Mouse (Mus musculus) T-helper 1 cell (primary cell): ENCODE measurements at regions not wholly inside any gene's neighbourhood (a gene's known extent, or its start where the extent isn't known, plus 50 kb on each side); places are given as distances from the start of the nearest gene placed in this dataset.

Source experiments
- in situ Hi-C: fragments of 300-600 bp; cut with MboI, MseI; formaldehyde crosslinking; loops from one replicate; pipeline ENCODE4 v1.15.1; 2025; ENCODE audit warnings: high pct_unique_total_duplicates

- in situ Hi-C loops: no loop called here
Observed at GRCm38 (mm10) chr3:21860915-21861635, 215.4 kb upstream of the Tbl1xr1 start.

GRCm38 (mm10) chr3:21861636-21861970 lies 214.8 kb upstream of the Tbl1xr1 start:
- in situ Hi-C loops: no loop called here

DNA sequence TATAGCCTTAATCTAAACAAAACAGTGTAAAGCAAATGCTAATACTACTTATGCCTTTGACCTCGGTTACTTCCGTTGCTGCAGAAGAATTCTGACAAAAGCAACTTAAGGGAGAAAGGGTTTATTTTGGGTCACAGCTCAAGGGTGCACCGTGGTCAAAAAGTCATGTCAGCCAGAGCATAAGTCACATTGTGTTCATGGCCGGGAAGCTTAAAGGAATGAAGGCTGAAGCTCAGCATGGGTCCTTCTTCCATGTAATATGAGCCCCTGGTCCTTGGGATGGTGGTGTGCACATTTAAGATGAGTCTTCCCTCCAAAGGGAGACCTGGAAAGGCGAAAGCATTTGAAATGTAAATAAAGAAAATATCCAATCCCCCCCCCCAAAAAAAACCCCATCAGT lies 212.1 kb upstream of the Tbl1xr1 start:
- in situ Hi-C loops: no loop called here

DNA sequence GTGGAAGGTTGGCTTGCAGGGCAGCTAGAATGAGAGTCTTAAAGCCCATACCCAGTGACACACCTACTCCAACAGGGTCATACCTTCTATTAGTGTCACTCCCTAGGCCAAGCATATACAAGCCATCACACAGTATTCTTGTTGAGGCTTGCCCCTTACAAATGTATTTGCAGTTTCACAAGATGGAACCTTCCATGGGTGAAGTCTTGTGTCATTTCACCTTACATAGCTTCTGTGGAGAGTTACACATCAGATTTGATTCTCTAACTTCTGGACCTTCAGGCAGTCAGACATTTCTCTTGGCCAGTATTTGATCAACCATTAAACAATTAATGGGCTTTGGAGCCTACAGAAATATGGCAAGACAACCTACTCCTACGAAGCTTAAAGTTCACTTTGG lies 210.6 kb upstream of the Tbl1xr1 start:
- in situ Hi-C loops: no loop called here

DNA sequence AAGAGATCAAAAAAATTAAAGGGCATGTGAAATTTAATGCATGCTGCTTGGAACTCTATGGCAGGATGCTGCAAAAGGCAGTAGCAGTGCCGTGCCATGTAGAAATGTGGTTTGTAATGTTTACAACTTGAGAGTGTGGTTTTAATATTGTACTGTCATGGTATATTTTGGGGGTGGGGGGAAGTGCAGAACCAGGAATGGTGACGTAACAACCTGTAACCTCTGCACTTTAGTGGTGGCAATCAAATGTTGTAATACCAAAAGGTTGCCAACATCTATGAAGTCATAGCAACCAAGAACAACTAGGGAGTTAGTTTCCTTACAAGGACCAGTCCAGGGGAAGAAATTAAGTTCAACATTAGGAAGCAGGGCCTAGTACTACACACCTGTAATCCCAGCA lies 198.1 kb upstream of the Tbl1xr1 start:
- in situ Hi-C loops: loop anchor here (10.0 kb wide), 1 partner anchor 374 kb away; no protein-coding TSS in a partner anchor

DNA sequence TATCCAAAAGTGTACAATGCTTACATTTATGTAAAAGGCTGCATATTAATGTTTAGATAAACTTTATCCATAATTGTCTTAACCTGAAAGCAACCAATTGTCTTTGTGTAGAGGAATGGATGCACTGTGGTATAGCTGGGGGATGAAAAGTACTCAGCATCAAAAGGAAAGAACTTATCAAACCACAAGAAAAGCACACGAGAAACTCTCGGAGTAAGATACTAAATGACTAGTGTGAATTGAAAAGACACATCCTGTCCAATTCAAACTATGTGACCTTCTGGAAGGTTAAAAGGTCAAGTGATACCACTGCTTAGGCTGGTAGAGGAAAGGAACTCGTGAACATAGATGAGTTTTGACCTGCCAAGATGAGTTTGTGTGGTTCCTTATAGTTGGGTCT lies 192.2 kb upstream of the Tbl1xr1 start:
- in situ Hi-C loops: no loop called here

- in situ Hi-C loops: no loop called here
Observed at GRCm38 (mm10) chr3:21888710-21889109, 187.7 kb upstream of the Tbl1xr1 start.

DNA sequence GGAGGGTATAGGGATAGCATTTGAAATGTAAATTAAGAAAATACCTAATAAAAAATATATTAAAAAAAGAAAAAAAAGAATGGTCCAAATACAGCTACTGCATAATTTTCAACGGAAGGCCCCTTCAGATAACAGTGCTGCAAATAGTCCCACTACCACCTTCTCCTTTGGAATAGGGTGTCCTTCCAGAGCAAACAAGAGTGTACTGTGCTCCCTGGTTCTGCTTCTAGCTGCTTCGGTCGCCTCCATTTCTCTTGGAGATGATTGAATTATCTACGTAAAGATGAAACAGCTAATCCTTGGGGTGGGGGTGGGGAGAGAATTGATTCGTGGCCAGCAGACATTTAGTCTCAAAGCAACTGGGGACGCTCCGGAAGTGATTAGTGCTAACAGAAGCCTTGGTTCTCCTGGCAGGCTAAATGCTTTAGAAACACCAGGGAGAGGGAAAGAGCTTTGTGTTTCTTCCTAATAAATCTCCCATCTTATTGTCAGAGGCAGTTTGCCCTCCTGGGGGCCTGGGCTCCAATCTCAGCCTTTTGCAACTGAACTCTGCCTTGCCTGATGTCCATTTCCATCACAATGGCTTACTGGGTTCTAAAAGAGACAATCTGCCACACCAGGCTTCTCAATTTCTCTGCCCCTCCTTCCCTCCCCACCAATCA lies 184.5 kb upstream of the Tbl1xr1 start:
- in situ Hi-C loops: no loop called here

GRCm38 (mm10) chr3:21892864-21893404 lies 183.5 kb upstream of the Tbl1xr1 start:
- in situ Hi-C loops: no loop called here

- in situ Hi-C loops: no loop called here
Observed at GRCm38 (mm10) chr3:21895551-21895950, 180.9 kb upstream of the Tbl1xr1 start.

- in situ Hi-C loops: no loop called here
Observed at GRCm38 (mm10) chr3:21898241-21898640, 178.2 kb upstream of the Tbl1xr1 start.

DNA sequence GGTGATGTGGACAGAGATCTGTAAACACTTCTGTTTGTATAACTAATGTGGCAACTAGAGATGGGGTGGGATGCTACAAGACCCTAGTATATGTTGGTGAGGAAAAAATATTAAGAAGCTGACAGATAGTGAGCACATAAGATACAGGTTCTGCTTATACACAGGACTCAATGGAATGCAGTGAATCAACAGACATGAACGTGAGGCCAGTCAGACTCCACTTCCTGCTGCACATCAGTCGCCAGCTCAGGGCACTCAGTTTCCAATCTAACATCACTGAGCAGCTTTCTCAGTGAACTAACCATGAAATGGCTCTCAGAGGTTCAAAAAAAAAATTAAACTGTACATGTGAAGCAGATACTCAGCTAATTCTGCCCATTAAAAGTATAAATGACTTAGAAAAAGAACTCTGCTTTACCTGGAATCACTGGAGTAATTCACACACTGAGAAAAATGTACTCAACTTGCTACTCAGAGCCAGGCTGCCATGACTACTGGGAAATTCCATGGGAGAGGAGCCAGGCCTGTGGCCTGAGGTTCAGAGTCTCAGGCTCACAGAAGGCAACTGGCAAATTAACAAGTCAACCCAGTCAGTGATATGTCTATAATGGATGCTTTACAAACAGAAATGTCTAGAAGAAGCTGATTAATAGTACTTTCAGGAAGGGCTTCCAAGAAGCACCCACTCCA lies 170.9 kb upstream of the Tbl1xr1 start:
- in situ Hi-C loops: loop anchor here (25.0 kb wide), 1 partner anchor 1243 kb away; no protein-coding TSS in a partner anchor

- in situ Hi-C loops: loop anchor here (25.0 kb wide), 1 partner anchor 1247 kb away; no protein-coding TSS in a partner anchor
Observed at GRCm38 (mm10) chr3:21908828-21909227, 167.6 kb upstream of the Tbl1xr1 start.

DNA sequence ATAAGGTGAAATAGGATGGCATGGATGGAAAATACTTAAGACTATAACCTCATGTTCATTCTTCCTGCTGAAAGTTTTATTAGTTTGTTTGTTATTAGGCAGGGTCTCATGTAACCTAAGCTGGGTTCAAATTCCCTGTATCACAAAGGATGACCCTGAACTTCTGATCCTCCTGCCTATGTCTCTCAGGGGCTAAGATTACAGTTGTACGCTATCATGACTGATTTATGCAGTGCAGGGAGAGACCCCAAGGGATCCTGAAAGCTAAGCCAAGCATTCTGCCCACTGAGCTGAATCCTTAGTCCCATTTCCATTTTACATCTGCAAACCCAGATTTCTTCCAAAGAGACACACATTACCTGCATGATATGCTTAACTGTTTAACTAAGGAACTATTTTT lies 166.4 kb upstream of the Tbl1xr1 start:
- in situ Hi-C loops: loop anchor here (25.0 kb wide), 1 partner anchor 1248 kb away; no protein-coding TSS in a partner anchor

DNA sequence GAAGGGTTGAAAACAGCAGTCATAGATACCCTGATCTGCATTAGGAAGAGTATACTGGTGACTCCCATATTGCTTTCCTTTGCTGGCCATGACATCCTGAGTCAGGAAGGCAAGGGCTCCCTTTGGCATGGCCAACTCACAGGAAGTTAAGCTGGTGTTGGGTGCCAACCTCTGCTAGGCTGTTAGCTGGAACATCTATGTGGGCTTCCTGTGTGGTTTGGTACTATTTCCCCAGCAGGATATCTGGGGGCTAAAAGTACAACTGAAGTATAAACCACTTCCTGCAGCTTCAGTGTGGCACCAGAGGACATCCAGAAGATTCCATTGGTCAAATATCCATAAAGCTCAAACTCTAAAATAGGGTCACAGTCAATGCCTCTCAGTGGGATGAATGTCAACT lies 165.4 kb upstream of the Tbl1xr1 start:
- in situ Hi-C loops: loop anchor here (25.0 kb wide), 1 partner anchor 1249 kb away; no protein-coding TSS in a partner anchor

GRCm38 (mm10) chr3:21917228-21917910 lies 159.1 kb upstream of the Tbl1xr1 start:
- in situ Hi-C loops: loop anchor here (25.0 kb wide), 1 partner anchor 1255 kb away; no protein-coding TSS in a partner anchor

DNA sequence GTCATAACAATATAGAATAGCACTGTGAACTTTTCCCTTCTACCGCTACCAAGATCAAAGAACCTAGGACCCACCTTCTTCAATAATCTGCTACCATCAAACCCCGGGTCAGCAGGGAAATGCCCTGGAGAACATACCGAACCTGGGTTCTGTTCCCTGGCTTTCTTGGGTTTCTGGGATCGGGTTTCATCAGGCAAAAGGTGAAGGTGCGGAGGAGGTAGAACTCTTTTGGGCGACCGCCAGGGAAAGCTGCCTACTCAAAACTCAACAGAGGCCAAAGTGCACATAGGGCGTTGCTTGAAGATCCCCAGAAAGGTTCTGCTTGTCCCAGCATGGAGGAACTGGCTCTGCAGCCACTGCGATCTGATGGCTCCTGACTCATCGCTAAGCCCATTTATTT lies 158.0 kb upstream of the Tbl1xr1 start:
- in situ Hi-C loops: loop anchor here (25.0 kb wide), 1 partner anchor 1256 kb away; no protein-coding TSS in a partner anchor

DNA sequence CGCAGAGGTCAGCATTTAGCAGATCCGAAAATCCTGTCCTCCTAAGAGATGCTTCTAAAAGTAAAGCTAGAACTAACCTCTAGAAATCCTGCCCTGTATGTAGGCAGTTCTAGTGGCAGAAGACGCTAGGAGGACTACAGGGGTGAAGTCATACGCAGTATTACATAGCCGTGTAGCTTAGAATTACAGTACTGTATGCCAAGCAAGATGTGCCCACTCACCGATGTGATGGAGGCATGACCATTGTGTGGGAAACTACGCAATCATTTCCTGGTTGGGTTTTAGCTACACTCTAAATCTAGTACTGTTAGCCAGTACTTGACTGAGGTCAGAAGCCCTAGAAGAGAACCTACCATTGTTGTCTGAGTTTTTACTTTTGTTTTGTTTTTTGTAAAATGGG lies 156.5 kb upstream of the Tbl1xr1 start:
- in situ Hi-C loops: loop anchor here (25.0 kb wide), 1 partner anchor 1258 kb away; no protein-coding TSS in a partner anchor

DNA sequence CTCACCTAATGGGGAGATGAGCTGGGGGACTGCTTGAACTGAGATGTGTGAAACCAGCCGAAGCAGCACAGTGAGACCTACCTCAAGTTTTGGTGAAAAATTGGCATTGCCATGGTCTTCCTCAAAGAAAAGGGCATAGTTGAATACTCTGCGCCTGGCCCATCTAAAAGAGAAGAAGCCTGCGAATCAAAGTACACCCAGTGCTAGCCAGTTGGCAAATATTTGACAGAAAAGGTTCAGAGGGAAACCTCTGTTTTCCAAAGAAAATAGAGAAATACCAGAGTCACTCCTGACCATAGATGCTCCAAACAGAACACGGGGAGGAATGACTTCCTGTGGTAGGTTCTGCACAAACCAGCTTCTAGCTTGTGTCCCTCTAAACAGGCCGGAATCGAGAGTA lies 144.5 kb upstream of the Tbl1xr1 start:
- in situ Hi-C loops: loop anchor here (10.0 kb wide), 1 partner anchor 457 kb away; no protein-coding TSS in a partner anchor

DNA sequence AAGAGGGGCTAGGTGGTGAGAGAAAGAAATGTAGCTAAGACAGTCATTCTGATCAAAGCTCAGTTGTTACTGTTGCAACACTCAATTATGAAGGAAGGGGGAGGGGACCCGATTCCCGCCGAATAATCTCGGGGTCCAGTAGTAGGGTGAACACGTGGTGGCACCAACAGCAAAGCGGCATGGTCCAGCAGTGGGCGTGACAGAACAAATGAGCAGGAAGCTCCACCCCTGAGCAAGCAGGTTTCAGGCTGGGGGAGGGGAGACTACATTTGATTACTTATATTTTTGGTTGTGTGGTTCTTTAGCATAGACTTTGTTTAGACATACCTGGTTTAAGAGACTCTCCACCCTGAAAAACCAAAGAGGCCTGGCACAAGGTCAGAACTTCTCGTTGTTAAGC lies 143.8 kb upstream of the Tbl1xr1 start:
- in situ Hi-C loops: loop anchor here (10.0 kb wide), 1 partner anchor 458 kb away; no protein-coding TSS in a partner anchor

DNA sequence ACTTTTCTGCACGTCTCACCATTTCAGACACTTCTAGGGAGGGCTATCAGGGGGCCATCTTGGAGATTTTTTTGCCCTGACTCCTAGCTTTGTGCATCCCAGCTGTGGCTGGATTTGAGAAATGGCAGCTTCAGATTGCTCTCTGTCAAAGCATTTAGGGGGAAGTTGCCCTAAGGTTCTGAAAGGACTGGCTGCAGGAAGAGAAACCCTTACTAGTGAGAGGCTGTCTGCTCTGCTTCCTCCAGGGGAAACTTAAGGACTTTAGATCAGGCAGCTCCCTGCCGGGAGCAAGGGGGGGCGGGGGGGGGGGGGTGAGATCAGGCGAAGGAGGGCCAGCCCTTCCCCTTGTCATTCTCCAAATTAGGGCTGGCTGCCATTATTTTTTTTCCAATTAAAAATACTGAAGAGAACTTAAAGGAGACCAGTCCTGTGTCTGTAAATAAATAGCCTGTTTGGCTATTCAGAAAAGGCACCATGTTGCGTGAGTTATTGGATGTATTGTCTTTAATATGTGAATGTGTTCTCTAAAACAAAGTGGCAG lies 141.7 kb upstream of the Tbl1xr1 start:
- in situ Hi-C loops: loop anchor here (5.0 to 10.0 kb wide), 2 partner anchors 138 to 460 kb away; no protein-coding TSS in a partner anchor
